In the genomic region with DNA sequence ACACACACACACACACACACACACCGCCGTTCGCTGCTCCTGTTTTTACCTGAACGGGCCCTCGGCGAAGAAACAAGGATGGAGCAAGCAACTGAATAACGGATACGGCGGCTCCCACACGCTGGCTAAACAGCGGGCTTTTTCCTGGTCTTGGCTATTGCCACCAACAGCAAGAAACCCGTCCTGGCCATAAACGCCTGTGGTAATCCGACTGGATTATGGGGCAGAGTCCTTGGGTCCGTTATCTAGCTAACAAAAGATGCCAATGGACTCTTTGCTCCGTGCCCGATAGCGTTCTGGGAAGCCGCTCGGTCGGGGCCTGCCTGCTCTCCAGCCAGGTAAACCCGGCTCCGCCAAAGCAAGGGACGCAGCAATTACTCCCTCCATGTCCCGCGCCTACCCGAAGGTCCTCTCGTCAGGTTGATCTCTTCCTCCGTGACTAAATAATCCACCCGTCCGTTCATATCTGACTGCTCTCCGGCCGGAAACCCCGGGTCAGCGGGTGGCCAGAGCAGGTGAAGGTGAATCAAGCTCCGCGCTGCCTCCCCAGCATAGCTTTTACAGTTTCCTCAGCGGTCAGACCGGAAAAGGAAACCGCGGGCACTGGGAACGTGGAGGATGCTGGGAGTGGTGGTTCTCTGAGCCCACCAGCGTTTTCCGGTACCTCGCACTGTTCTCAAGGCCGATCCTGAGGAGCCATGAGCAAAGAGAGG, we compare ENCODE assay signal across 8 mouse cellular contexts. TPM values are rescaled to one million over a fixed set of nuclear protein-coding genes. Genes with fewer than 3 reads are reported as not detected.
DNase-seq lines count a peak whose midpoint lies in the region; ATAC-seq and TF ChIP-seq lines count a peak whose summit lies in the region.

A gene (minus strand): TSS at position 590 of the 713 bp plus-strand sequence.
A gene (minus strand): TSS at position 596 of the 713 bp plus-strand sequence.

- peak within 1 kb of the TSS; percentile 78 for H3K9ac ChIP-seq in hindbrain, postnatal 0 days (replicated peaks; ENCODE audit: low read length)

- 0 out of 2 replicates have a peak, but pooled peaks cover 8% of the 10 kb centered on the region for H3K4me1 ChIP-seq in hindbrain, postnatal 0 days (ENCODE audit: insufficient read depth, low read length)

- under 1% methylated on average over 46 of the region's 46 CpGs for WGBS in hindbrain, postnatal 0 days

- peak within 1 kb of the TSS; percentile 88 for H3K27ac ChIP-seq in gastrocnemius, adult 2 months
- H3K27ac ChIP-seq in hindbrain, postnatal 0 days, result peak within 1 kb of the TSS; percentile 87
- H3K27ac ChIP-seq in left cerebral cortex, adult 2 months, result peak within 1 kb of the TSS; percentile 65

- no peaks in the 10 kb centered on the region for H3K9me3 ChIP-seq in hindbrain, postnatal 0 days (ENCODE audit: low read length)

- ATAC-seq in common myeloid progenitor, adult 5-6 weeks (replicated peaks; ENCODE audit: low read depth, poor library complexity, severe bottlenecking), result peak; percentile 96
- peak; percentile 96 for ATAC-seq in hindbrain, postnatal 0 days
- peak; percentile 96 for ATAC-seq in megakaryocyte, adult 5-6 weeks (ENCODE audit: poor library complexity, severe bottlenecking)

- H3K4me2 ChIP-seq in hindbrain, postnatal 0 days (ENCODE audit: low read depth, low read length), result peak within 1 kb of the TSS; percentile 62

- TF ChIP-seq CTCF in gastrocnemius, adult 2 months (IDR thresholded peaks at IDR 0.05), result no peak
- no peak for TF ChIP-seq CTCF in hindbrain, postnatal 0 days (IDR thresholded peaks at IDR 0.05; ENCODE audit: low read depth)
- no peak for TF ChIP-seq CTCF in left cerebral cortex, adult 2 months (IDR thresholded peaks at IDR 0.05)

- no peaks in the 10 kb centered on the region for H3K27me3 ChIP-seq in hindbrain, postnatal 0 days (ENCODE audit: insufficient read depth, low read length)

- H3K36me3 ChIP-seq in hindbrain, postnatal 0 days (ENCODE audit: insufficient read depth, low read length), result no peaks in the 10 kb centered on the region

- intact Hi-C loops in gastrocnemius, adult 2 months (cut with DNase I), result no loop called here
- intact Hi-C loops in left cerebral cortex, adult 2 months (cut with DNase I), result loop anchor here (1.0 to 2.0 kb wide), 2 partner anchors 48 to 63 kb away; a partner anchor contains a TSS

- H3K4me3 ChIP-seq in gastrocnemius, adult 2 months, result peak within 1 kb of the TSS; percentile 90
- H3K4me3 ChIP-seq in hindbrain, postnatal 0 days (ENCODE audit: low read length), result peak within 1 kb of the TSS; percentile 86
- H3K4me3 ChIP-seq in left cerebral cortex, adult 2 months, result peak within 1 kb of the TSS; percentile 77

- peak; percentile 91 for DNase-seq in ZHBTc4 (ENCODE audit: low read depth, low spot score)
- peak; percentile 85 for DNase-seq in gastrocnemius, adult 2 months
- peak; percentile 91 for DNase-seq in hindbrain, postnatal 0 days (ENCODE audit: low spot score)
- peak; percentile 84 to 85 for DNase-seq in left cerebral cortex, adult 2 months (ENCODE audit: extremely low spot score in 1 of 2, low spot score in 2 of 2)
- DNase-seq in right cerebral cortex, adult 2 months (ENCODE audit: low spot score in 2 of 2), result peak; percentile 88 to 93
- peak; percentile 83 for DNase-seq in urinary bladder, postnatal 14 days (ENCODE audit: low spot score)

RNA-seq across cellular contexts. Expression of the first gene that starts in this region (rescaled TPM):
- 24.3 and 24.4 TPM in 2 replicates for total RNA-seq in common myeloid progenitor, adult 5-6 weeks (2017)
- 10 to 100 TPM; 38.2 to 45.9 TPM for total RNA-seq in gastrocnemius, adult 2 months (2021)
- total RNA-seq in hindbrain, postnatal 0 days (2014; rRNA removed), result 23.0 and 45.1 TPM in 2 replicates
- polyA plus RNA-seq in hindbrain, postnatal 0 days (2015; fragmentation: Nextera tagmentation; extraction: Ambion mirVana), result 43.6 and 49.4 TPM in 2 replicates
- 10 to 100 TPM; 40.1 to 45.6 TPM for total RNA-seq in left cerebral cortex, adult 2 months (2021)
- total RNA-seq in megakaryocyte, adult 5-6 weeks (2015), result 3.2 and 6.1 TPM in 2 replicates
- 33.4 and 44.2 TPM in 2 replicates for total RNA-seq in megakaryocyte, adult 5-6 weeks (2017)

RNA-seq across cellular contexts. Expression of the second gene that starts in this region (rescaled TPM):
- total RNA-seq in common myeloid progenitor, adult 5-6 weeks (2017), result 42.8 and 50.6 TPM in 2 replicates
- total RNA-seq in gastrocnemius, adult 2 months (2021), result 10 to 100 TPM; 36.2 to 43.6 TPM
- 13.4 and 17.5 TPM in 2 replicates for total RNA-seq in hindbrain, postnatal 0 days (2014; rRNA removed)
- polyA plus RNA-seq in hindbrain, postnatal 0 days (2015; fragmentation: Nextera tagmentation; extraction: Ambion mirVana), result 19.8 and 24.8 TPM in 2 replicates
- total RNA-seq in left cerebral cortex, adult 2 months (2021), result 10 to 100 TPM; 37.1 to 38.0 TPM
- 22.8 and 23.5 TPM in 2 replicates for total RNA-seq in megakaryocyte, adult 5-6 weeks (2015)
- total RNA-seq in megakaryocyte, adult 5-6 weeks (2017), result 30.8 and 34.1 TPM in 2 replicates

Comparison
In these comparisons a context has a peak if more than half of its experiments do, and no peak if none do; other contexts are left out.
1. Peak in every context shown above with its lines: DNase-seq, ATAC-seq, H3K4me3 ChIP-seq and H3K27ac ChIP-seq.